Mouse (Mus musculus): ENCODE data around the gene Enc1. TPM values are rescaled to one million over a fixed set of nuclear protein-coding genes. Genes with fewer than 3 reads are reported as not detected.
"Not testable (repeated sequence)": the region's sequence is repeated elsewhere in the genome, so short reads cannot be mapped to it uniquely, and the experiment has no call there.

Enc1 gene
- polyA plus RNA-seq, 1 experiment from 2014 or later: 14.1 TPM

DNA sequence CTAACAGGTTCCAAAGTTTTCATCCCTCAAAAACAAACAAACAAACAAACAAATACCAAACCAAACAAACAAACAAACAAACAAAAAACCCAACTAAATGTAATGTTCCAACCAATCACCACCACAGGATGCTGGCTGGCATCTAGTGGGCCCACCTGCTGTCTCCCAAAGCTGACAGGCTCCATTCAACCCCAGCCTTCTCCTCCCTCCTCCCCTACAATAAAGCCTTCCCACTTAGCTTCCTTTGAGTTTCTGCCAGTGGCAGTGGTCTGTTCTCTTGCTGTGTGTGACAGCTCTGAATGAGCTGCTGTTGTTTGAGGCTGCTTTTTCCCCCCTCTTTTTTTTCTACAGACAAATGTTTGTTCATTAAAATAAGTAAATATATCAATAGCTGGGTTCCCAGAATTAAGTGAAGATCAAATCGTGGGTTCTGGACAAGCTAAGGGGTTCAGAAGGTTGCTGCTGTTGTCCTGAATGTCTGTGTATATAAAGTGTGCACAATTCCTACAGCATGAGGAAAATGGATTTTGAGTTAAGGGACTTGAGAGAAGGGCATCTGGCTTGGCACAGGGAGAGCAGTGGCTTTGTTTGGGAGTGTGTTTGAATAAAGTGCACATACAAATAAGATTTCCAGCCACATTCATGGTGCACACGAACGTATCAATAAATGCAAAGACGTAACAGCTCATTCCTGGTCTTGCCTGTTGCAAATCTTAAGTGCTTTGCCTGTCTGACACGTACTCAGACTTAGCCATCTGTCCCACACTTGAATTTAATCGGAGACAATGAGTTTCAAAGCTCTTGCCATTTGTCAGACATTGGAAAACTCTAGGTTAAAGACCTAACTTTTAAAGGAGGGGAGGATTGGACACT lies 15.3 kb downstream of the Enc1 start:
- 29% methylated on average over 6 of the region's 6 CpGs for WGBS
- peak; percentile 29 for DNase-seq
- Histone ChIP-seq H3K27me3 (ENCODE audit: insufficient read depth, low read length) (no peaks in the 10 kb centered on the region), H3K9ac (no peak overlapping the region), H3K27ac (ENCODE audit: low read depth) (no peak overlapping the region), H3K4me3 (ENCODE audit: low read depth, low read length) (no peak overlapping the region), H3K9me3 (ENCODE audit: low read depth, low read length) (no peaks in the 10 kb centered on the region), H3K4me1 (ENCODE audit: insufficient read depth) (peaks cover 8% of the 10 kb centered on the region; the same call in 1 of the 2 replicates), H3K36me3 (ENCODE audit: insufficient read depth) (peaks cover 21% of the 10 kb centered on the region), H3K4me2 (no peak overlapping the region)
- TF ChIP-seq CTCF (IDR thresholded peaks at IDR 0.05; ENCODE audit: low read depth): no peak
- no peak for ATAC-seq (ENCODE audit: insufficient read depth)

DNA sequence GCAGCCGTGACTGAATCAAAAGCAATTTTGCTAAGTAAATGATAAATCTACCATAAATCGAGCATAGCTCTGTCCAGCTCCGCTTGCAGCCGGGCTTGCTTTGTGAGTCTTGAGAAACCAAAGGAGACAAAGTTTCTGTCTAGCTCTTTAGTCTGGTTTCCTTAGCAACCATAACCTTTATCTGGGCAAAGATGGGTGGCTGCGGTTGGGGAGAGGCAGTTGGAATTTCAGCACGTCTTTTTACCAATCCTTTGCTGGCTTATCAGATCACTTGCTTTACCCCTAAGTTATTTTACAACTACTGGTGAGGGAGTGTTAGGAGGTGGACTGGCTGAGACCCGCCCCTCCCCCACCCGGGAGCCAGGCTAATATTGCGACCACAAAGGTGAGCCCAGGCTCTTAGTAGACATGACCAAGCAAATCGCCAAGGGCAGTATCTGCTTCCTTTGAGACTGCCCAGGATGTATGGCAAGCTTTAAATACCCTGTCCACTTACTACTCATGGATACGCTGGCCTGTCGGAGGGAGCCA lies 16.0 kb downstream of the Enc1 start:
- no peaks in the 10 kb centered on the region for H3K9me3 ChIP-seq (ENCODE audit: low read depth, low read length)
- no peak for TF ChIP-seq CTCF (IDR thresholded peaks at IDR 0.05; ENCODE audit: low read depth)
- 30% methylated on average over 12 of the region's 12 CpGs for WGBS
- H3K4me3 ChIP-seq (ENCODE audit: low read depth, low read length): no peak overlapping the region
- ATAC-seq (ENCODE audit: insufficient read depth): no peak
- no peak overlapping the region for H3K27ac ChIP-seq (ENCODE audit: low read depth)
- H3K9ac ChIP-seq: no peak overlapping the region
- peak; percentile 51 for DNase-seq
- no peaks in the 10 kb centered on the region for H3K27me3 ChIP-seq (ENCODE audit: insufficient read depth, low read length)
- H3K36me3 ChIP-seq (ENCODE audit: insufficient read depth): peaks cover 14% of the 10 kb centered on the region
- H3K4me1 ChIP-seq (ENCODE audit: insufficient read depth): peaks cover 8% of the 10 kb centered on the region; the same call in 1 of the 2 replicates
- H3K4me2 ChIP-seq: no peak overlapping the region

DNA sequence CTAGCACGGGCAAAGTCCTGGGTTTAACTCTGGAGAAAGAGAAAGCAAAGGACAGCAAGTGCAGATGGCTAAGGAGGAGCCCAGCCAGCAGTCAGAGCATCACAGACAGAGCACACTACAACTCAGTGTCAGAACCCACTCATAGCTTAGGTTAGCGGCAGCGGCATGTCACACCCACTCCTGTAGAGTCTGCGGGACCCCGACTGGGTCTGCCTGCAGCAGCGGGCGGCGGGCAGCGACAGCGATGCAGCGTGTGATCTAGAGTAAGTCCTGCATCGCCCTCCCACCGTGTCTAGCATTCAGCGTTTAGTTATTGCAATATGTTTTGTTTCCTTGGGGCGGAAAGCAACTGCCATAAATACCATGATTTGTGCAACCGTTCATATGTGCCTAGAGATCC lies 18.4 kb downstream of the Enc1 start:
- no peak for ATAC-seq (ENCODE audit: insufficient read depth)
- DNase-seq: no peak
- Histone ChIP-seq H3K36me3 (ENCODE audit: insufficient read depth) (no peaks in the 10 kb centered on the region), H3K9me3 (ENCODE audit: low read depth, low read length) (no peaks in the 10 kb centered on the region), H3K4me1 (ENCODE audit: insufficient read depth) (peaks cover 5% of the 10 kb centered on the region; the same call in 1 of the 2 replicates), H3K27ac (ENCODE audit: low read depth) (no peak overlapping the region), H3K27me3 (ENCODE audit: insufficient read depth, low read length) (no peaks in the 10 kb centered on the region), H3K9ac (no peak overlapping the region), H3K4me2 (no peak overlapping the region), H3K4me3 (ENCODE audit: low read depth, low read length) (no peak overlapping the region)
- no peak for TF ChIP-seq CTCF (IDR thresholded peaks at IDR 0.05; ENCODE audit: low read depth)
- 70% methylated on average over 16 of the region's 16 CpGs for WGBS

DNA sequence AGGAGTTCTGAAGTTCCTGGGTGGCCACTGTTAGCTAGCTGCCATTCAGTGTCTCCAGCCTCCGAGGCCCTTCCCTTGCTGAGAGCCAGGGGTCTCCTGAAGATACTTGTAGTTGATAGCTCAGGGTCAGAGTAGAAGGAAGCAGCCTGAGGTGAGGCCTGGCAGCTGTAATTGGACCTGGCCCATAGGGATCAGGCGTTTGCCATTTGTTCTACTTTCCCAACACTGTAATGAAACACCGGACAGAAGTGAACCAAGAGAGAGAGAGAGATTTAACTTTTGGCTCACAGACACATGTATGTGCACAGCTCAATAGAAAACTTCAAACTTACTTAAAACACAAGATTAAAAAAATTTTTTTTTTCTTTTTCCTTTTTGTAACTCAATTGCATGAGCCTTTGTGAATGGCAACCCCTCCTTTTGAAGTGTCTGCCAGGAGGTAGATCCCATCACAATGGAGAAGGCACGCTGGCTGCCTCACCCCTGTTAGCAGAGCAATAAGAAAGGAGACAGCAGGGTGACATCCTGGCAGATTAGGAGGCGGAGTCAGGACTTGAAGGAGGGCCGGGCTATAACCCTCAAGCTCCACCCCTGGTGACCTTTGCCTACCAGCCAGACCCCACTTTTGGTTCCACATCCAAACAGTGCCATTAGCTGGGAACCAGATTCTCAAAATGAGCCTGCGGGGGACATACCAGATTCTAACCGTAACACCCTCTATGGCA lies 19.7 kb downstream of the Enc1 start:
- peaks cover 3% of the 10 kb centered on the region; the same call in 1 of the 2 replicates for H3K4me1 ChIP-seq (ENCODE audit: insufficient read depth)
- no peak for ATAC-seq (ENCODE audit: insufficient read depth)
- WGBS: 46% methylated on average over 8 of the region's 8 CpGs
- no peaks in the 10 kb centered on the region for H3K9me3 ChIP-seq (ENCODE audit: low read depth, low read length)
- H3K36me3 ChIP-seq (ENCODE audit: insufficient read depth): no peaks in the 10 kb centered on the region
- H3K9ac ChIP-seq: no peak overlapping the region
- H3K4me3 ChIP-seq (ENCODE audit: low read depth, low read length): no peak overlapping the region
- no peak overlapping the region for H3K27ac ChIP-seq (ENCODE audit: low read depth)
- H3K4me2 ChIP-seq: no peak overlapping the region
- TF ChIP-seq CTCF (IDR thresholded peaks at IDR 0.05; ENCODE audit: low read depth): no peak
- no peak for DNase-seq
- H3K27me3 ChIP-seq (ENCODE audit: insufficient read depth, low read length): no peaks in the 10 kb centered on the region

DNA sequence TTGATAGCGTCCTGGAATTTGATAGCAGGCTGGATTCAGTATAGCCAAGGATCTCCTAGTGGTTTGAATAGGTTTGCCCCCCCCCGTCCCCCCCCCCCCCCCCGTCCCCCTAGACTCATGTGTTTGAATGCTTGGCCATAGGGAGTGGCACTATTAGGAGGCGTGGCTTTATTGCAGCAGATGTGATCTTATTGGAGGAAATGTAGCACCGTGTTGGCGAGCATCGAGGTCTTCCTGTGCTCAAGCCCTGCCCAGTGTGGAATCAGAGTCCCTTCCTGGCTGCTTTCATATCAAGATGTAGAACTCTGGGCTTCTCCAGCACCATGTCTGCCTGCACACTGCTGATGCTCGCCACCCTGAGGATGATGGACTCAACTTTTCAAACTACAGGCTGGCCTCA lies 20.6 kb downstream of the Enc1 start:
- 48% methylated on average over 8 of the region's 8 CpGs for WGBS
- Histone ChIP-seq H3K4me3 (ENCODE audit: low read depth, low read length) (no peak overlapping the region), H3K4me1 (ENCODE audit: insufficient read depth) (peaks cover 3% of the 10 kb centered on the region; the same call in 1 of the 2 replicates), H3K4me2 (no peak overlapping the region), H3K9me3 (ENCODE audit: low read depth, low read length) (no peaks in the 10 kb centered on the region), H3K36me3 (ENCODE audit: insufficient read depth) (no peaks in the 10 kb centered on the region), H3K9ac (no peak overlapping the region), H3K27ac (ENCODE audit: low read depth) (no peak overlapping the region), H3K27me3 (ENCODE audit: insufficient read depth, low read length) (no peaks in the 10 kb centered on the region)
- peak; percentile 29 for DNase-seq
- TF ChIP-seq CTCF (IDR thresholded peaks at IDR 0.05; ENCODE audit: low read depth): no peak
- peak; percentile 17; the same call in 1 of the 2 replicates for ATAC-seq (ENCODE audit: insufficient read depth)

DNA sequence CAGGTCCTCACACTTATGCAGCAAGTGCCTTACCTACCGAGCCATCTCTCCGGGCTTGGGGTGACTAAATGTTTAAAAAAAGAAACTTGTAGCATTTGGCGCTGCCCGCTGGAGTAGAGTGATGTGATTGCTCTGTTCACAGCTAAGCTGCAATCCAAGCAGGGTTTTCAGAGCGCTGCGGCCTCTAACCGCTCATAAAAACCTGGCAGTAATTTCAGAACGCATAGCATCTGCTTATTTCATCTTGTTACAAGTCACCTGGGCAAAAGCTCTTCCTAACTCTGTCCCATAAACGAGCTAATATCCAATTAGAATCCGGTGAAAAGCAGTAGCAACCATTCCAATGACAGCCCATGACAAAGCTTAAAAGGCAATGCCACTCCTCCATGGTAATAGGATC lies 21.8 kb downstream of the Enc1 start:
- H3K4me3 ChIP-seq (ENCODE audit: low read depth, low read length): no peak overlapping the region
- no peak overlapping the region for H3K27ac ChIP-seq (ENCODE audit: low read depth)
- no peaks in the 10 kb centered on the region for H3K36me3 ChIP-seq (ENCODE audit: insufficient read depth)
- no peak overlapping the region for H3K9ac ChIP-seq
- WGBS: 84% methylated on average over 10 of the region's 10 CpGs
- no peak for DNase-seq
- H3K4me1 ChIP-seq (ENCODE audit: insufficient read depth): peaks cover 3% of the 10 kb centered on the region; the same call in 1 of the 2 replicates
- TF ChIP-seq CTCF (IDR thresholded peaks at IDR 0.05; ENCODE audit: low read depth): no peak
- no peaks in the 10 kb centered on the region for H3K27me3 ChIP-seq (ENCODE audit: insufficient read depth, low read length)
- no peak overlapping the region for H3K4me2 ChIP-seq
- H3K9me3 ChIP-seq (ENCODE audit: low read depth, low read length): no peaks in the 10 kb centered on the region
- ATAC-seq (ENCODE audit: insufficient read depth): no peak

DNA sequence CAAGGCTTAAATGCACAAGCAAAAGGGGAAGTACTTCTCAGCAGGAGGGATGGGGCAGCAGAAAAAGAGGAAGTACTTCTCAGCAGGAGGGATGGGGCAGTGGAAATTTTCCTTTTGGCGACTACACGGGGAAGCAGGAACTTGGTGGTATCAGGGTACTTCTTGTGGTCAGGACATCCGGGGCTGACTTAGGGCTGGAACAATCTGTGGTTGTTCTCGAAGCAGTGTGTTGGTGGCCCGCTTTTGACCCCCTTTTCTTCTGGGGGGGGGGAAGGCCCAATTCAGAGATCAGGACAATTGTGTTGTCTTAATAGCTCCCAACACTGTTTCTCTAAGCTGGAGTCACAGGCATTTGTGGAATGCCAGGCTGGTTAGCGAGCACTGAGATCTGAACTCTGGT lies 24.6 kb downstream of the Enc1 start:
- H3K9ac ChIP-seq; ATAC-seq (ENCODE audit: insufficient read depth); H3K9me3 ChIP-seq (ENCODE audit: low read depth, low read length); H3K27me3 ChIP-seq (ENCODE audit: insufficient read depth, low read length); H3K27ac ChIP-seq (ENCODE audit: low read depth); H3K4me3 ChIP-seq (ENCODE audit: low read depth, low read length); H3K36me3 ChIP-seq (ENCODE audit: insufficient read depth); H3K4me2 ChIP-seq; DNase-seq; H3K4me1 ChIP-seq (ENCODE audit: insufficient read depth): not testable (repeated sequence)
- 93% methylated on average over 6 of the region's 6 CpGs for WGBS

Data from lung, embryonic 14.5 days (tissue).